Mouse (Mus musculus): ENCODE results near the gene Dpf3.

DNA sequence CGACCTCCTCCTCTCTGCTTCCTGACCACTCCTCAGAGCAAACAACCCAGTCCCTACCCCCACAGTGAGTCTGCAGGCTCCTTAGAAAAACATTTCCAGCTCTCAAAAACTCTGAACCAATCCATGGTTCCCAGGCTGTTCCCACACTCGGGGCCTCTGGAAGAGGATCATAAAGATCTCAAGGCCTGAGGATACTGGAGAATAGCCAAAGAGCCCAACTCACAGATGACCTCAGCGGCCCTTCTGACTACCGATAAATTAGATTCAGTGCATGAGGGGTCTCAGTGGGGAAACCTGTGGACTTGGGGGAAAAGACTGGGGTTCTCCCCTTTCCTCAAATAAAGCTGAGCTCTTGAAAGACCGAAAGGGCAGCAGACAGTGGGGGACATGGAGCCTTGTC lies 277.2 kb downstream of the Dpf3 start:
- TF ChIP-seq CTCF (IDR thresholded peaks at IDR 0.05; ENCODE audit: control insufficient read depth, insufficient read depth, low read length), result no peak
- no peak for TF ChIP-seq POLR2A (IDR thresholded peaks at IDR 0.05; ENCODE audit: borderline replicate concordance, control insufficient read depth, low read depth, low read length)

Data from bone marrow, adult 2 months (tissue).